Mouse (Mus musculus): ENCODE results near the gene Agpat3.

DNA sequence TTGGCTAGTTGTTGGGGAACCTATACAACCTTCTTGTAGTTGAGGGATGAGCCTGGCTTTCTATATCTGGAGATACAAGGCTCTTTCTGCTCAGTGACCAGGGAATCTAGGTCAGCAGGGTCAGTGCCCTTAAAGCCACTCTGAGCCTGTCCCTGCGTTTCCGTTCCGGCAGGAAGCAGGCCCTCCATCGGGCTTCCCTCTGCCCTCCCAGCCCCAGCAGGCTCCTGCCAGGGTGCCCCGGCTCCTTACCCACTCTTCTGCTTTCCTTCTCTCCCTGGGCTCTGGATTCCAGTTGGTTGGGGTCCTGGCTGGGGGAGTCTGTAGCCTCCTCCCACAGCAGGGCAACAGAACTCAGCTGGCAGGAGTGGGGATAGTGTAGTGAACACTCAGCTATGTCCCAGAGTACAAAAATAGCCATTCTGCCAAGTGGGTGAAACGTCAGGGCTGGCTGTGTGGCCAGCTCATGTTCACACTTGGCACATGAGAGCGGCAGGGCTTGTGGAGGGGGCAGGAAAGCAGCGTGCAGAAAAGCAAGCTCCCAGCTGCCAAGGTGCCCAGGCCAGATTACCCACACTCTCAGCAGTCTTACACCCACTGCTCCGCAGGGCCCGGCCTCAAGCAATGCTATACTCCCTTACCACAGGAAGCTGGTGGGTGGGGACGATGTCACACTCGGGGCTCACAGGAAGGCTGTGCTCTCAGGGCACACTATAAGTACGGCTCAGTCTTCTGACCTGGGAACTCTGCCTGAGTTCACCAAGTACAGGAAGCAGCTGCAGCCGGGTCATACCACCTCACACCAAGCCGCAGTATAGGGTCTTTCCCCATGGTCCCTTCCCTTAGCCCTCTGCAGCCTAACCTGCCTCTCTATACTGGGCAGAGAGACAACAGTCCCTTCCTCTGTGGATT lies 54.5 kb downstream of the Agpat3 start:
- TF ChIP-seq POLR2A (IDR thresholded peaks at IDR 0.05; ENCODE audit: borderline replicate concordance, control insufficient read depth, low read depth, low read length) (peak; percentile 91), CTCF (IDR thresholded peaks at IDR 0.05; ENCODE audit: control insufficient read depth, insufficient read depth, low read length) (no peak)
